Mouse (Mus musculus) T-cell, adult 2 months (primary cell): ENCODE measurements at regions not wholly inside any gene's neighbourhood (a gene's known extent, or its start where the extent isn't known, plus 50 kb on each side); places are given as distances from the start of the nearest gene placed in this dataset.

Experiments
- DNase-seq: peaks from one replicate; pipeline ENCODE4 v3.0.0; 2022; ENCODE audit warnings: low spot score

DNA sequence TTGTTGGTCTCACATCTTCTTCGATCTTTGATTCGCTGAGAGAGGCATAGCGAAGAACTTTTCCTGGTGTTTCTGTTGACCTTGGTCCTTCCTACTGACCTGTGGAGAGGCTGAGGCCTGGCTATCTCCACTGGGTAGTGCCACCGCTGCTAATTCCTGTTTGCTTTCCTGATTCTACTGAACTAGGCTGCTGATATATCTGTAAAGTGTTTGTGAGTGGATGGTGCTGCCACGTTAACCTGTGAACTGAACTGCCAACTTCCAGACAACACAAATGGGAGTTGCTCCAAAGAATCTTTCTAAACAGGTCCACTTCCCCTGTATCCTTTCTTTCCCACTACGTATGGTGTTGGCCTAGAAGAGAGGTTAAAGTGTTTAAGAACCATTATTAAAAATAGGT is 78.0 kb upstream of the Akt3 start:
- no peak for DNase-seq

DNA sequence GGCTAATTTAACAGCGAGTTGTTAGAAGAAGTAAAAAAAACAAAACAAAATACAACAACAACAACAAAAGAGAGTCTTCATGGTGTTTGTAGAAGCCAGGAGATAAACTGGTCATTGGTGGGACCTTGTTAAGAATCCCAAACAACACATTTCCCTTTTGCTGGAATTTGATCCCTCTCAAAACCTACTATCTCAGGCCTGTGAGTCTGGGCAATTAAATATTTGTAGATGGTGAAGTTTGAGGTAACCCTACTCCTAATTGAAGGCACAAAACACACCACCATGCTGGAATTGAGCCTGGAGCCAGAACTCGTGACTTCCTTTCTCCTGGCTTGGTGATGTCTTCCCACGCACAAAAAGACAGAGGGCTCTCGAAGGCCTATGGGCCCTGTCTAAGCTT is 65.4 kb upstream of the Akt3 start:
- no peak for DNase-seq

- DNase-seq: no peak
These were observed 64.8 kb upstream of the Akt3 start for GRCm38 (mm10) chr1:177322745-177323299.

DNA sequence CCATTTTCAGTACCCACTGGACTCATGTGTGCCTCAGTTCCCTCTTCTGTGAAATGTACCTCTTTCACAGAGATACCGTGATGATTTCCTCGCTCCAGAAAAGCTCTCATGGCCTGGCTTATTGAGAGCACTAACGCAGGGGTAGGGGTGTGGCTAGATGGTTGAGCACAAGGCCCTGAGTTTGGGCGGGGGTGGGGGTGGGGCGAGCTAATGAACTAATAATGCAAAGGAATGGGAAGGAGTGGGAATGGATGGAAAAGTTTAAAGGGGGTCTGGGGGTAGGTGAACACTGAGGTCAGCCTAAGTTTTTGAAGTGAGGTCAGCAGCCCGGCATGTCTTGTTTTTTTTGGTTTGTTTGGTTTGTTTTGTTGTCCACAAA is 64.3 kb upstream of the Akt3 start:
- DNase-seq: no peak

DNA sequence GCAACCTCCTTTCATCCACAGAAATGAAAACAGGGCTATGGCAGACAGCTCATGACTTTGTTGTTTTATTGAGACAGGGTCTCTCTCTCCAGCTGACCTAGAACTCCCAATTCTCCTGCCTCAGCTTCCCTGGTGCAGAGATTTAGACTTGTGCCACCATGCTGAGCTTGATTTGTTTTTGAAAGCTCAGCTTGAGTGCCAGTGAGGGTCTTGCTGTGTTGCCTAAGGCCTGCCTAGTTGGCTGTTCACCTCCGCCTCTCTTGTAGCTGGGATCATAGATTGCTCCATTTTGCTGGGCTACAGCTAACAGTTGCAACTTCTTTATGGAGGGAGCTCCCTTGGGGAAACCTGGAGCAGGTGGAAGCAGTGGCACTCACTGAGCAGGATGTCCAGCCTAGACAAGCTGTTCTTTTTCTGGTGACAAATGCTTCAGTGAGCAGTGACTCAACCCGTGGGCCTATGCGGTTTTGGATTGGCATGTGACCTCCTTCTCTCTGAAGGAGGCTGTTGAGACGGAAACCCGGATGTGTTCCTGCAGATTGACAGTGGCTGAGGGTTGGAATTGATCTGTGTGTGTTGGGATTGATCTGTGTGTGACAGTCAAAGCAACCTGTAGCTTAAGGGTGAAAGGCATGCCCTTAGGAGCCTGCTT is 63.8 kb upstream of the Akt3 start:
- DNase-seq: no peak

DNA sequence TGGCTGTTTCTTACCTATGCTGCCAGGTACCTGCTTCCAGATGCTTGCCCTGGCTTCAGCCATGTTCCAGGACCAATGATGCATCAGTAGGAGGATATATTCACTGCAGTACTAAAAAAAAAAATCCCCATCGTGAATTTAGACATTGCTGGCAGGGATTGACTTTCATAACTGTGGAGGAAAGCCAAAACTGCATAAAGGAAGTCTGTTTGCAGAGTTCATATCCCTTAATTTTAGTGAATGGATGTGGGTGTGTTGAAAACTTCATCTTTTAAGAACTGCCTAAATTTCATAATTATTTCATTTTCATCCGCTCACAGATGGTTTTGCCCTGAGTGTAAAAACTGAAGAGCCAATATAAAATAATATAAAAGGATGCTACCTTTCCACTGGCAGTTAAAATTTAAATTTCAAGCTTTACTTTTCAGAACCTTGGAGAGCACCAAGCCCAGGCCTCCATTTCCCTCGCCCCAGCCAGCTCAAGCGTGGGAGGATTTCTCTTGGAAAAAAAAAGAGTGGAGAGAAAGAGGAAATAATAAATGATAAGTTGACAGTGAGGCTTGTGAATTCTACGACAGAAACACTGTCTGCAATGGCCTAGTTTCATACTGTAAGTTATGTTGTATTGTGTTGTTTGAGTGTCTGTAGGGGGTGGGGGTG is 50.3 kb upstream of the Akt3 start:
- DNase-seq: no peak
